Mouse (Mus musculus): ENCODE results near the gene Tm7sf2. TPM values are rescaled to one million over a fixed set of nuclear protein-coding genes. Genes with fewer than 3 reads are reported as not detected.
A peak's percentile ranks its signal among the peaks of the same experiment; 100 is the strongest.

Tm7sf2 gene
- polyA plus RNA-seq, 1 experiment from 2014 or later, result 29.1 TPM

DNA sequence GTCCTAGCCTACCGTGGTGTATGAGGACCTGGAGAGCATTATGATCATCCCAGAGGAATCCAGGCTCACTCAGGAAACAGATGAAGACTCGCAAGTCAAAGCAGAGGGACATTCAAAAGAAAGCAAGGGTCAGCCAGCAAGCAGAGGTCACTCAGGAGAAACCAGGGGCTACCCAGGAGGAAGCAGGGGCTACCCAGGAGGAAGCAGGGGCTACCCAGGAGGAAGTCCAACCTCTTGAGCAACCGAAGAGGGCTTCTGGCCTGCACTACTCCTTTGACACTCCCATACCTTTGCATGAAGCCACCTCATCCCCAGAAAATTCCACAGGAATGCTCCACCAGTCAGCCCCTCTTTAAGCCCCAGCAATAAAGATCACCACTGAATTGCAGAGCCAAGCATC, 29.7 kb upstream of the Tm7sf2 start:
- Histone ChIP-seq H3K27me3 (ENCODE audit: control insufficient read depth, insufficient read depth, low read length) (no peaks in the 10 kb centered on the region), H3K9me3 (replicated peaks; ENCODE audit: control insufficient read depth, low read length) (no peaks in the 10 kb centered on the region), H3K4me2 (ENCODE audit: low read depth, low read length) (no peak overlapping the region), H3K9ac (ENCODE audit: low read length) (no peak overlapping the region), H3K27ac (ENCODE audit: low read length) (no peak overlapping the region), H3K36me3 (ENCODE audit: control insufficient read depth, insufficient read depth, low read length) (no peaks in the 10 kb centered on the region), H3K4me3 (replicated peaks; ENCODE audit: low read length) (no peak overlapping the region), H3K4me1 (ENCODE audit: control insufficient read depth, insufficient read depth, low read length) (no peaks in the 10 kb centered on the region)
- 88% methylated on average over 3 of the region's 3 CpGs for WGBS
- no peak for ATAC-seq (ENCODE audit: insufficient read depth, low FRiP score)

DNA sequence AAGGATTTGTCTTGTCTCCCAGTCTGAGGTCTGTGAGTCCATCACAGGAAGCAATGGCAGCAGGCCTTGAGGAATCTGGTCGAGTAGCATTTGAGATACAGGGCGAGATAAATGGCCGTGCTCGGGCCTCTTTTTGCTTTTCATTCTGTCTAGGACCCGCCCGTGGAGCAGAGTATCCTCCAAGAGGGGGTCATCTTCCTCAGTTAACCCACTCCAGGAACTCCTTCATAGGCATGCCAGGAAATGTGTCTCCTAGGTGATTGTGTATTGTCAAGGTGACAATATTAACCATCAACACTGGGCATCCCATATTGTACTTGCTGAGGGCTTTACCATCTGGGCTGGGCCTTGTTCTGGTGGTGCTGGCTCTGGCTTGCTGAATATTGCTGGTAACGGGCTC, 25.9 kb upstream of the Tm7sf2 start, which contains the start of gene AC131692.1:
Gene AC131692.1 (plus strand): TSS at position 301 of the 400 bp plus-strand sequence.
- Histone ChIP-seq H3K27me3 (ENCODE audit: control insufficient read depth, insufficient read depth, low read length) (no peaks in the 10 kb centered on the region), H3K9ac (ENCODE audit: low read length) (no peak within 1 kb of the TSS), H3K36me3 (ENCODE audit: control insufficient read depth, insufficient read depth, low read length) (no peaks in the 10 kb centered on the region), H3K4me1 (ENCODE audit: control insufficient read depth, insufficient read depth, low read length) (no peaks in the 10 kb centered on the region), H3K9me3 (replicated peaks; ENCODE audit: control insufficient read depth, low read length) (no peaks in the 10 kb centered on the region), H3K4me2 (ENCODE audit: low read depth, low read length) (no peak within 1 kb of the TSS), H3K4me3 (replicated peaks; ENCODE audit: low read length) (no peak within 1 kb of the TSS), H3K27ac (ENCODE audit: low read length) (no peak within 1 kb of the TSS)
- 87% methylated on average over 7 of the region's 7 CpGs for WGBS
- no peak for ATAC-seq (ENCODE audit: insufficient read depth, low FRiP score)

DNA sequence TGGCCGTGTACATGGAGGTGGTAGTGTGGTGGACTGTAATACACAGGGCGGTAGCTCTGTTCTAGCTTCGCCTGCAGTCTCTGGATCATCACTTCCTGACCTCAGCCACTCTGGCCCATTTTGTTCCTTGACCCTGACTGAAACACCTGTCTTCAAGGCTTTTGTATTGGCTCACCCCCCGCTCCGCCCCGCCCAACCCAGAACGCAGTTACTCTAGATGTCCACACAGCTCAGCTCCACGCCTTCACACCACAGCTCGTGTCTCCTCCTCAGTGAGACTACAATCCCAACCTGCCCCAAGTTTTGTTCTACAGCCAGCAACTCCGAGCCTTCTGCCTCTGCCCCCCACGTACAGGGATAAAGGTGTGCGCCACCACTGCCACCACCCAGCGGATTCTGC, 20.7 kb upstream of the Tm7sf2 start:
- Histone ChIP-seq H3K27ac (ENCODE audit: low read length) (no peak overlapping the region), H3K4me1 (ENCODE audit: control insufficient read depth, insufficient read depth, low read length) (peaks cover 10% of the 10 kb centered on the region), H3K27me3 (ENCODE audit: control insufficient read depth, insufficient read depth, low read length) (no peaks in the 10 kb centered on the region), H3K4me3 (replicated peaks; ENCODE audit: low read length) (no peak overlapping the region), H3K9ac (ENCODE audit: low read length) (no peak overlapping the region), H3K9me3 (replicated peaks; ENCODE audit: control insufficient read depth, low read length) (no peaks in the 10 kb centered on the region), H3K4me2 (ENCODE audit: low read depth, low read length) (no peak overlapping the region), H3K36me3 (ENCODE audit: control insufficient read depth, insufficient read depth, low read length) (no peaks in the 10 kb centered on the region)
- no peak for ATAC-seq (ENCODE audit: insufficient read depth, low FRiP score)
- 92% methylated on average over 13 of the region's 13 CpGs for WGBS

DNA sequence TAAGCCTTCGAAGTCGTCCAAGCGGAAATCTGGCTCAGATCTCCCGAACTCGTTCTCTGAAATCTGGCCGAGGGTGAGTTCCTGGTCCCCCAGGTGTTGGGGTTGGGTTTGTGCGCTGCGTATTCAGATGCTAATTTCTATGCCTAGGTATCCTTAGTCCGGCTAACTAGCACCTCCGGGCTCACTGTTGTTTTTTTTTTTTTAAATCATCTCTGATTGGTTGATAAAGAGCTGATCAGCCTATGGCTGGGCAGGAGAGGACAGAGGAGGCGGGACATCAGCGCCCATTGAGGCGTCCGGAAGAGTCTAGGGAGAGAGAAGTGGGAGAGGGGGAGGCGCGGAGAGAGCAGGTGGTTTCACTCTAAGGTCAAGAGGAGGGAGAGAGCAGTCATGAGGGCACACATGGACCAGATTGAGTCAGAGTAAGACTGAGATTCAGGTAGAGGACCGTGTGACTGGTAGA, 17.3 kb upstream of the Tm7sf2 start:
- WGBS, result 0% methylated on average over 17 of the region's 17 CpGs
- H3K27ac ChIP-seq (ENCODE audit: low read length), result peak overlapping the region; percentile 64
- H3K4me3 ChIP-seq (replicated peaks; ENCODE audit: low read length), result peak overlapping the region; percentile 78
- H3K9ac ChIP-seq (ENCODE audit: low read length), result peak overlapping the region; percentile 77
- no peaks in the 10 kb centered on the region for H3K9me3 ChIP-seq (replicated peaks; ENCODE audit: control insufficient read depth, low read length)
- peaks cover 16% of the 10 kb centered on the region for H3K4me1 ChIP-seq (ENCODE audit: control insufficient read depth, insufficient read depth, low read length)
- no peaks in the 10 kb centered on the region for H3K27me3 ChIP-seq (ENCODE audit: control insufficient read depth, insufficient read depth, low read length)
- H3K36me3 ChIP-seq (ENCODE audit: control insufficient read depth, insufficient read depth, low read length), result peaks cover 4% of the 10 kb centered on the region; the same call in 1 of the 2 replicates
- peak overlapping the region; percentile 69 for H3K4me2 ChIP-seq (ENCODE audit: low read depth, low read length)
- peak; percentile 70 for ATAC-seq (ENCODE audit: insufficient read depth, low FRiP score)

DNA sequence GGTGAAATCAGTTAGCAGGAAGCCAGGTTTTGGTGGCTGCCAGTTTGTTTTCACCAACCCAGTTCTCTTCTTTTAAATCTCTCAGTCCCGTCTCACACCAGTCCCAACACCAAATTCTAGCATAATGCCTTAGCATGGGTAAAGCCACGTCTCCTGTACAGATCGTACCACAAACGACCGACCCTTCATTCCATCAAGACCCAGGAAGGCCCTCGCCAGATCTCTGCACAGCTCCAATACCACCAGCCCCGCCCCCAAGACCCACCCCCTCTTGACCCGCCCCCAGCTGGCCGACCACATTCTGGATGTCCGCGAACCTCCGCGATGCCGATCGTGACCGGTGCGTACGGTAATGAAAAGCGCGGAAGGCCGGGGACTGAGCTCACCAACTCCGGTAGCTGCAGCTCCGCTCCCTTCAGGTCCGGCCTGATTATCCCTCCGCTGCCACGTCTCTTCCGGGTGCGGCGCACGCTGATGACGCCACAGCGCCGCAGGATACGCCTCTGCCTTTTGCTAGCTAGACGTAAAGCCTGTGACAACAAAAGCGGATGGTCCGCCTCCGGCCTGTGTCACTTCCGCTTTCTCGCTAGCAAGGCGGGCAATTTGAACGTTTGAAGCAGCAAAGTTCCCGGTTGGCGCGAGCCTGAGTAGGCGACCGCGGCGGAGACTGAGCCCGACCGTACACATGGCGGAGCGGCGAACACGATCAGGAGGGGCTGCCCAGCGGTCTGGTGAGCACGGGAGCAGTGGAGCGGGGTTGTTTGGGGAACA, 16.5 kb upstream of the Tm7sf2 start, which contains the start of the genes Zfpl1 and Cdca5:
Gene Zfpl1 (minus strand): TSS at position 479 of the 771 bp plus-strand sequence.
Gene Cdca5 (plus strand): TSS at position 506 of the 771 bp plus-strand sequence.
- peaks cover 4% of the 10 kb centered on the region; the same call in 1 of the 2 replicates for H3K36me3 ChIP-seq (ENCODE audit: control insufficient read depth, insufficient read depth, low read length)

DNA sequence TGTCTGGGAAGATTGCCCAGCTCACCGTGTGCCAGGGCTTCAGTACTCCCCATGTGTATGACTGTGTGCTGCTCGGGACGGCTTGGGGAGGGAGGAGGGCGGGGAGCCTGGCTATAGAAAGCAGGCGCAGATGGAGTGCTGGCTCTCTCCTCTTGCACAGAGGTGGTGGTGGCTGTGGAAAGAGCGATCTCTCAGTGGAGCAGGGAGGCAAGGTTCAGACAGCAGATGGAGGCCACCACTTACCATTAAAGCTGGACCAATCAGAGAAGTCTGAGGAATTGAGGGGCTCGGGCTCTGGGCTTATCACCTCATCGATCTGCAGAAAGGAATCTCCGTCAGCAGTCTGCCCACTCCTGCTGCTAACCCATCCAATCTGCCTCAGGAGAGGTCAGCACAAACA, 14.0 kb upstream of the Tm7sf2 start, which contains the start of gene Gm28374:
Gene Gm28374 (minus strand): TSS at position 101 of the 400 bp plus-strand sequence.
- H3K36me3 ChIP-seq (ENCODE audit: control insufficient read depth, insufficient read depth, low read length), result peaks cover 4% of the 10 kb centered on the region; the same call in 1 of the 2 replicates
- no peaks in the 10 kb centered on the region for H3K27me3 ChIP-seq (ENCODE audit: control insufficient read depth, insufficient read depth, low read length)
- no peak within 1 kb of the TSS for H3K27ac ChIP-seq (ENCODE audit: low read length)
- H3K4me1 ChIP-seq (ENCODE audit: control insufficient read depth, insufficient read depth, low read length), result peaks cover 16% of the 10 kb centered on the region
- H3K9me3 ChIP-seq (replicated peaks; ENCODE audit: control insufficient read depth, low read length), result no peaks in the 10 kb centered on the region
- WGBS, result 89% methylated on average over 9 of the region's 9 CpGs
- no peak within 1 kb of the TSS for H3K4me2 ChIP-seq (ENCODE audit: low read depth, low read length)
- H3K4me3 ChIP-seq (replicated peaks; ENCODE audit: low read length), result no peak within 1 kb of the TSS
- no peak within 1 kb of the TSS for H3K9ac ChIP-seq (ENCODE audit: low read length)
- no peak for ATAC-seq (ENCODE audit: insufficient read depth, low FRiP score)

More for the DNA sequence above, 16.5 kb upstream of the Tm7sf2 start, which contains the start of the genes Zfpl1 and Cdca5:
- peak; percentile 90 for ATAC-seq (ENCODE audit: insufficient read depth, low FRiP score)
- H3K9me3 ChIP-seq (replicated peaks; ENCODE audit: control insufficient read depth, low read length), result no peaks in the 10 kb centered on the region
- no peaks in the 10 kb centered on the region for H3K27me3 ChIP-seq (ENCODE audit: control insufficient read depth, insufficient read depth, low read length)
- peak within 1 kb of the TSS; percentile 78 for H3K4me3 ChIP-seq (replicated peaks; ENCODE audit: low read length)
- peak within 1 kb of the TSS; percentile 91 for H3K4me2 ChIP-seq (ENCODE audit: low read depth, low read length)
- peak within 1 kb of the TSS; percentile 65 for H3K27ac ChIP-seq (ENCODE audit: low read length)
- peak within 1 kb of the TSS; percentile 84 for H3K9ac ChIP-seq (ENCODE audit: low read length)
- H3K4me1 ChIP-seq (ENCODE audit: control insufficient read depth, insufficient read depth, low read length), result peaks cover 16% of the 10 kb centered on the region
- under 1% methylated on average over 58 of the region's 58 CpGs for WGBS

DNA sequence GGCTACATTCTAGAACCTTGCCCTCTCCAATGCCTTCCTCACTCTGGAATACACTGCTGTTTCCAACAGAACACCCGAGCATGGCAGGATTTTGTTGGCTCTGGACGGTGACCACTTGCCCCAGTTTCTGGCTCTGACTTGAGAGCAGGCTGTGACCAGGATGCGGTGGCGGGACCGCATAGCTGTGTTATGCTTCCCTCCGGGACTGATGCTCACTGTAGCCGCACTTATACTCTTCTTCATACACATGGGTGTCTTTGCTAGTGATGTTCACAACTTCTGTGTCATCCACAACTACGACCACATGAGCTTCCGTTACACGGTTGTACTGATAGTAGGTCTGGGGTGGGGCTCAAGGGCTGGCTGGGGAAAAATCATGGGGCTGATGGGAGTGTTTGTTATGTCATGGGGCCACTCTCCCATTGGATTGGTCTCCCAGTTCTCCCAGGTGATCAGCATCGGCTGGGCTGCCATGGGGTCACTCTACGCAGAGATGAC, 11.9 kb upstream of the Tm7sf2 start, which contains the start of gene Tmem262:
Gene Tmem262 (plus strand): TSS at position 51 of the 498 bp plus-strand sequence.
- Histone ChIP-seq H3K4me3 (replicated peaks; ENCODE audit: low read length) (no peak within 1 kb of the TSS), H3K27ac (ENCODE audit: low read length) (no peak within 1 kb of the TSS), H3K9ac (ENCODE audit: low read length) (no peak within 1 kb of the TSS), H3K27me3 (ENCODE audit: control insufficient read depth, insufficient read depth, low read length) (no peaks in the 10 kb centered on the region), H3K9me3 (replicated peaks; ENCODE audit: control insufficient read depth, low read length) (no peaks in the 10 kb centered on the region), H3K4me2 (ENCODE audit: low read depth, low read length) (no peak within 1 kb of the TSS), H3K36me3 (ENCODE audit: control insufficient read depth, insufficient read depth, low read length) (peaks cover 4% of the 10 kb centered on the region; the same call in 1 of the 2 replicates), H3K4me1 (ENCODE audit: control insufficient read depth, insufficient read depth, low read length) (peaks cover 15% of the 10 kb centered on the region)
- no peak for ATAC-seq (ENCODE audit: insufficient read depth, low FRiP score)
- WGBS, result 91% methylated on average over 12 of the region's 12 CpGs

DNA sequence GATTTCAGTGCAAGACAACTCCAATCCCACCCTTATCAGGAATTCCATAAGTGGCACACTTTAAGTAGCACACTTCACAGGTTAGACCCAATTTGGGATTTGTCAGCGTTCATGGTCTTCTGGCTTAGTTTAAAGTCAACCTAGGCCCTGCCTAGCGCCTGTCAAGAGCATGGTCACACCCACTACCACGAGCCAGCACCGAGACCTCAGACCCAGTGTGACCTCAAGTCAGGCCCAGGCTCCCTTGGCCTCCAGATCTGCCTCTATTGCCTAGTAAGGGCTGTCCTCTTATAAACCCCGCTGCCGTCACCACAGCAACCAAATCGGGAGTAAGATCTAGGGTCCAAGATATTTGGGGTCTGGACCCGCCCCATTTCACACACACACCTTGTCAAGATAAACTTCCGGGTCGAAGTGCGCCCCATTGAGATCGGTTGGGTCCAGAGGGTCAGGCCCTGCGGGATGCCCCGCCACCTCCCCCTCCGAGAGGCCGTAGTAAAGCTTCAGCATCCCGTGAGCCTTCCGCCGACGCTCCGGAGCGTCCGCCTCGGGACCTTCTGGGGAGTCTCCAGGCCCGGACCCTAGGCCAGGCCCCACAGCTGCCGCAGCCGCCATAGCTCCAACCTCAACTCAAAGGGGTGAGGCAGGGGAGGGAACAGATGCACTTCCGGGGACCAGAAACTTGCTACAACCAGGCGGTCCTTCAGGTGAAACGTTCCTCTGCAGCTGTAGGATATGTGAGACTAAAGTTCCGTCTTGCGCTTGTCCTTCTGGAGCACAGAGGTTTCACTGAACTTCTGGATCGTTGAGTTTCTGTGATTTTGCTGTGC, 8.6 kb upstream of the Tm7sf2 start, which contains the start of gene Vps51:
Gene Vps51 (minus strand): TSS at position 668 of the 830 bp plus-strand sequence.
- under 1% methylated on average over 33 of the region's 33 CpGs for WGBS
- Histone ChIP-seq H3K36me3 (ENCODE audit: control insufficient read depth, insufficient read depth, low read length) (peaks cover 4% of the 10 kb centered on the region; the same call in 1 of the 2 replicates), H3K9ac (ENCODE audit: low read length) (peak within 1 kb of the TSS; percentile 87), H3K27me3 (ENCODE audit: control insufficient read depth, insufficient read depth, low read length) (no peaks in the 10 kb centered on the region), H3K27ac (ENCODE audit: low read length) (peak within 1 kb of the TSS; percentile 84), H3K9me3 (replicated peaks; ENCODE audit: control insufficient read depth, low read length) (no peaks in the 10 kb centered on the region), H3K4me1 (ENCODE audit: control insufficient read depth, insufficient read depth, low read length) (peaks cover 5% of the 10 kb centered on the region), H3K4me3 (replicated peaks; ENCODE audit: low read length) (peak within 1 kb of the TSS; percentile 81), H3K4me2 (ENCODE audit: low read depth, low read length) (peak within 1 kb of the TSS; percentile 93)
- ATAC-seq (ENCODE audit: insufficient read depth, low FRiP score), result peak; percentile 88
